Mouse (Mus musculus) midbrain, embryonic 14.5 days (tissue): ENCODE data around the gene Borcs6. TPM values are rescaled to one million over a fixed set of nuclear protein-coding genes. Genes with fewer than 3 reads are reported as not detected.

Experiments
- ATAC-seq: fragments of 200-750 bp; cut with Nextera tagmentation; 2 replicates; pipeline ENCODE4 v1.8.0; 2017; ENCODE audit warnings: moderate number of reproducible peaks, moderate library complexity; ENCODE audit not compliant: low FRiP score, low TSS enrichment
- DNase-seq: peaks from one replicate; pipeline ENCODE4 v3.0.0-alpha.2; 2015
- H3K27ac ChIP-seq: fragments of 300-500 bp; sonication (generic); replicated peaks from 2 replicates; pipeline ENCODE4 v1.5.1; 2014; ENCODE audit warnings: mild to moderate bottlenecking, low read depth, low read length, moderate library complexity
- H3K27me3 ChIP-seq: fragments of 300-500 bp; sonication (generic); 2 replicates; pipeline ENCODE4 v1.6.1; 2014; ENCODE audit warnings: low read length, control low read depth, mixed read lengths; ENCODE audit not compliant: control insufficient read depth, insufficient read depth
- H3K36me3 ChIP-seq: fragments of 300-500 bp; sonication (generic); 2 replicates; pipeline ENCODE4 v1.6.1; 2014; ENCODE audit warnings: low read length, control low read depth; ENCODE audit not compliant: control insufficient read depth, insufficient read depth
- H3K4me1 ChIP-seq: fragments of 300-500 bp; sonication (generic); 2 replicates; pipeline ENCODE4 v1.6.1; 2014; ENCODE audit warnings: mild to moderate bottlenecking, antibody characterized with exemption, low read length, control low read depth; ENCODE audit not compliant: control insufficient read depth, insufficient read depth
- H3K4me2 ChIP-seq: fragments of 300-500 bp; sonication (generic); 2 replicates; pipeline ENCODE4 v1.6.1; 2014; ENCODE audit warnings: mild to moderate bottlenecking, low read length, moderate library complexity
- H3K4me3 ChIP-seq: fragments of 300-500 bp; sonication (generic); replicated peaks from 2 replicates; pipeline ENCODE4 v1.5.1; 2014; ENCODE audit warnings: low read depth, low read length
- H3K9ac ChIP-seq: fragments of 300-500 bp; sonication (generic); replicated peaks from 2 replicates; pipeline ENCODE4 v1.6.1; 2014; ENCODE audit warnings: mild to moderate bottlenecking, low read length, moderate library complexity
- H3K9me3 ChIP-seq: fragments of 300-500 bp; sonication (generic); 2 replicates; pipeline ENCODE4 v1.6.1; 2016; ENCODE audit warnings: low read length, control low read depth, mixed read lengths; ENCODE audit not compliant: control insufficient read depth
- WGBS: fragments of 180-500 bp; shearing (Covaris S2); extraction: QIAGEN DNeasy Blood & Tissue Kit; methylation state at CpG from one replicate; pipeline ENCODE4 v1.1.7; 2014; 5-methylcytosine and 5-hydroxymethylcytosine counted together
- polyA plus RNA-seq: library from polyadenylated mRNA; unstranded; fragments of >200 nt; fragmentation: Nextera tagmentation; extraction: Ambion mirVana; gene quantifications from 2 replicates; pipeline ENCODE4 v1.2.1, GENCODE M21; 2014

Gene Borcs6
- polyA plus RNA-seq, 1 experiment from 2014 or later = 17.3 TPM

GRCm38 (mm10) chr11:69045531-69046394 lies 13.8 kb upstream of the Borcs6 start, which contains the start of gene Aurkb:
Gene Aurkb, plus strand, starts transcription at chr11:69045647.
- Histone ChIP-seq H3K9ac (peak within 1 kb of the TSS; percentile 20), H3K4me3 (peak within 1 kb of the TSS; percentile 58), H3K27ac (no peak within 1 kb of the TSS), H3K36me3 (no peaks in the 10 kb centered on the region), H3K27me3 (no peaks in the 10 kb centered on the region), H3K4me1 (peaks cover 6% of the 10 kb centered on the region; the same call in 1 of the 2 replicates), H3K4me2 (peak within 1 kb of the TSS; percentile 98), H3K9me3 (no peaks in the 10 kb centered on the region)
- peak; percentile 96 for DNase-seq
- WGBS = under 1% methylated on average over 54 of the region's 54 CpGs
- peak; percentile 75 for ATAC-seq

- Histone ChIP-seq H3K9me3 (no peaks in the 10 kb centered on the region), H3K9ac (peak overlapping the region; percentile 20; the same call in 1 of the 2 replicates), H3K4me3 (peak overlapping the region; percentile 58), H3K4me2 (peak overlapping the region; percentile 98), H3K4me1 (peaks cover 6% of the 10 kb centered on the region; the same call in 1 of the 2 replicates), H3K27me3 (no peaks in the 10 kb centered on the region), H3K36me3 (no peaks in the 10 kb centered on the region), H3K27ac (no peak overlapping the region)
- DNase-seq = no peak
- WGBS = 19% methylated on average over 9 of the region's 9 CpGs
- ATAC-seq = no peak
These were observed 13.1 kb upstream of the Borcs6 start for GRCm38 (mm10) chr11:69046395-69046774.

GRCm38 (mm10) chr11:69047592-69047991 lies 11.9 kb upstream of the Borcs6 start:
- ATAC-seq (no peak), DNase-seq (no peak)
- WGBS = 92% methylated on average over 12 of the region's 12 CpGs
- Histone ChIP-seq H3K4me3 (no peak overlapping the region), H3K27me3 (no peaks in the 10 kb centered on the region), H3K4me1 (peaks cover 6% of the 10 kb centered on the region; the same call in 1 of the 2 replicates), H3K27ac (no peak overlapping the region), H3K9me3 (no peaks in the 10 kb centered on the region), H3K36me3 (no peaks in the 10 kb centered on the region), H3K4me2 (peak overlapping the region; percentile 98; the same call in 1 of the 2 replicates), H3K9ac (no peak overlapping the region)

GRCm38 (mm10) chr11:69048151-69048550 lies 11.4 kb upstream of the Borcs6 start:
- H3K27me3 ChIP-seq = no peaks in the 10 kb centered on the region
- peaks cover 6% of the 10 kb centered on the region; the same call in 1 of the 2 replicates for H3K4me1 ChIP-seq
- no peaks in the 10 kb centered on the region for H3K9me3 ChIP-seq
- no peak for ATAC-seq
- H3K4me2 ChIP-seq = no peak overlapping the region
- H3K9ac ChIP-seq = no peak overlapping the region
- no peak overlapping the region for H3K4me3 ChIP-seq
- 94% methylated on average over 14 of the region's 14 CpGs for WGBS
- H3K36me3 ChIP-seq = no peaks in the 10 kb centered on the region
- H3K27ac ChIP-seq = no peak overlapping the region
- no peak for DNase-seq

- ATAC-seq = no peak
- WGBS = 88% methylated on average over 8 of the region's 8 CpGs
- H3K27ac ChIP-seq = no peak overlapping the region
- H3K4me3 ChIP-seq = no peak overlapping the region
- H3K4me2 ChIP-seq = no peak overlapping the region
- H3K9ac ChIP-seq = no peak overlapping the region
- H3K27me3 ChIP-seq = no peaks in the 10 kb centered on the region
- no peak for DNase-seq
- no peaks in the 10 kb centered on the region for H3K9me3 ChIP-seq
- H3K4me1 ChIP-seq = peaks cover 5% of the 10 kb centered on the region; the same call in 1 of the 2 replicates
- no peaks in the 10 kb centered on the region for H3K36me3 ChIP-seq
These were observed 8.8 kb upstream of the Borcs6 start for GRCm38 (mm10) chr11:69050748-69051147.

GRCm38 (mm10) chr11:69051771-69052170 lies 7.7 kb upstream of the Borcs6 start:
- H3K27me3 ChIP-seq = no peaks in the 10 kb centered on the region
- no peak for DNase-seq
- H3K36me3 ChIP-seq = no peaks in the 10 kb centered on the region
- no peak overlapping the region for H3K27ac ChIP-seq
- no peak for ATAC-seq
- no peak overlapping the region for H3K9ac ChIP-seq
- no peaks in the 10 kb centered on the region for H3K4me1 ChIP-seq
- no peak overlapping the region for H3K4me3 ChIP-seq
- no peaks in the 10 kb centered on the region for H3K9me3 ChIP-seq
- WGBS = 62% methylated on average over 4 of the region's 4 CpGs
- no peak overlapping the region for H3K4me2 ChIP-seq

- H3K4me2 ChIP-seq = no peak overlapping the region
- H3K4me3 ChIP-seq = no peak overlapping the region
- H3K27me3 ChIP-seq = no peaks in the 10 kb centered on the region
- H3K27ac ChIP-seq = no peak overlapping the region
- no peaks in the 10 kb centered on the region for H3K9me3 ChIP-seq
- DNase-seq (no peak), ATAC-seq (no peak)
- 96% methylated on average over 2 of the region's 2 CpGs for WGBS
- H3K4me1 ChIP-seq = peaks cover 3% of the 10 kb centered on the region; the same call in 1 of the 2 replicates
- H3K9ac ChIP-seq = no peak overlapping the region
- H3K36me3 ChIP-seq = no peaks in the 10 kb centered on the region
These were observed 6.6 kb upstream of the Borcs6 start for GRCm38 (mm10) chr11:69052824-69053421.

GRCm38 (mm10) chr11:69053848-69054247 lies 5.7 kb upstream of the Borcs6 start:
- Histone ChIP-seq H3K4me3 (no peak overlapping the region), H3K9ac (no peak overlapping the region), H3K27ac (no peak overlapping the region), H3K4me2 (no peak overlapping the region), H3K36me3 (no peaks in the 10 kb centered on the region), H3K27me3 (no peaks in the 10 kb centered on the region), H3K4me1 (peaks cover 10% of the 10 kb centered on the region), H3K9me3 (no peaks in the 10 kb centered on the region)
- no peak for DNase-seq
- no peak for ATAC-seq
- 77% methylated on average over 3 of the region's 3 CpGs for WGBS
